Mouse (Mus musculus): ENCODE data around the gene Ptdss2.

GRCm38 (mm10) chr7:141155362-141155761 is 33.2 kb downstream of the Ptdss2 start:
- TF ChIP-seq CTCF (conservative IDR thresholded peaks at IDR 0.05; ENCODE audit: low read length) (no peak), NANOG (IDR thresholded peaks at IDR 0.05; ENCODE audit: borderline replicate concordance, low read length) (no peak)

All from E14TG2a.4 (cell line).